Mouse (Mus musculus) MEL (cell line): Measurements from ENCODE around the gene Ppp1r2.

Experiments
- CTCF ChIP-seq, 3 experiments: IDR thresholded peaks in 2 of 3; conservative IDR thresholded peaks in 1 of 3; 2 replicates each; pipeline ENCODE4 v1.5.1; 2011 to 2012; ENCODE audit warnings: low read length in 3 of 3, low read depth in 2 of 3, mild to moderate bottlenecking in 2 of 3, improper control_type of control experiment in 1 of 3, inconsistent platforms in 1 of 3, mixed read lengths in 1 of 3, moderate library complexity in 1 of 3; ENCODE audit not compliant: control insufficient read depth in 1 of 3, insufficient read depth in 1 of 3, poor library complexity in 1 of 3, severe bottlenecking in 1 of 3
- USF1 ChIP-seq: IDR thresholded peaks from 2 replicates; pipeline ENCODE4 v1.6.1; 2014; ENCODE audit warnings: low read depth, mild to moderate bottlenecking, inconsistent platforms, low read length, improper control_type of control experiment, moderate library complexity
- USF2 ChIP-seq, 2 experiments: IDR thresholded peaks; 2 replicates each; pipeline ENCODE4 v1.6.1; 2011 to 2012; ENCODE audit warnings: improper control_type of control experiment in 2 of 2, low read length in 2 of 2, borderline replicate concordance in 1 of 2, inconsistent platforms in 1 of 2, low read depth in 1 of 2, mild to moderate bottlenecking in 1 of 2; ENCODE audit not compliant: insufficient read depth in 1 of 2

GRCm38 (mm10) chr16:31280176-31280575 lies 5.1 kb upstream of the Ppp1r2 start:
- TF ChIP-seq USF1 (no peak), CTCF (IDR thresholded peaks at IDR 0.05 in 2 of 3, conservative IDR thresholded peaks at IDR 0.05 in 1 of 3; ENCODE audit: control insufficient read depth in 1 of 3, insufficient read depth in 1 of 3, low read depth in 2 of 3, low read length in 3 of 3, poor library complexity in 1 of 3, severe bottlenecking in 1 of 3) (no peak), USF2 (IDR thresholded peaks at IDR 0.05; ENCODE audit: borderline replicate concordance in 1 of 2, insufficient read depth in 1 of 2, low read depth in 1 of 2, low read length in 2 of 2) (no peak)
